Comparison of ENCODE assay signal across 8 mouse cellular contexts in genomic region chrX:134808755-134809224, GRCm38 (mm10). TPM values are rescaled to one million over a fixed set of nuclear protein-coding genes. Genes with fewer than 3 reads are reported as not detected.
A peak's percentile ranks its signal among the peaks of the same experiment; 100 is the strongest.
DNase-seq lines count a peak whose midpoint lies in the region; ATAC-seq lines count a peak whose summit lies in the region.

TSS of gene Armcx2 (minus strand) at chrX:134809221.

- no peaks in the 10 kb centered on the region for H3K9me3 ChIP-seq in intestine, embryonic 16.5 days (ENCODE audit: control insufficient read depth, low read length)
- H3K9me3 ChIP-seq in midbrain, embryonic 10.5 days (replicated peaks), result no peaks in the 10 kb centered on the region

- peak within 1 kb of the TSS; percentile 48; the same call in 1 of the 2 replicates for H3K27ac ChIP-seq in intestine, embryonic 16.5 days (ENCODE audit: low read length)
- peak within 1 kb of the TSS; percentile 88 for H3K27ac ChIP-seq in midbrain, embryonic 10.5 days (replicated peaks)

- peak; percentile 78 for ATAC-seq in activated CD4-positive, CD25-positive, alpha-beta regulatory T cell, adult 4 months
- peak; percentile 94 for ATAC-seq in granulocyte monocyte progenitor cell, adult 5-6 weeks (replicated peaks; ENCODE audit: poor library complexity, severe bottlenecking)
- ATAC-seq in intestine, embryonic 16.5 days, result peak; percentile 75

- intact Hi-C loops in left cerebral cortex, postnatal 4 days (cut with DNase I), result loop anchor here (5.0 kb wide), 1 partner anchor 51 kb away; the partner anchor contains the start of gene Armcx3

- WGBS in intestine, embryonic 16.5 days, result 11% methylated on average over 16 of the region's 16 CpGs
- 10% methylated on average over 16 of the region's 16 CpGs for WGBS in midbrain, embryonic 10.5 days

- H3K4me1 ChIP-seq in intestine, embryonic 16.5 days (ENCODE audit: control insufficient read depth, insufficient read depth, low read length), result no peaks in the 10 kb centered on the region
- H3K4me1 ChIP-seq in midbrain, embryonic 10.5 days, result peaks cover 9% of the 10 kb centered on the region

- H3K36me3 ChIP-seq in intestine, embryonic 16.5 days (ENCODE audit: control insufficient read depth, insufficient read depth, low read length), result no peaks in the 10 kb centered on the region
- H3K36me3 ChIP-seq in midbrain, embryonic 10.5 days, result peaks cover 23% of the 10 kb centered on the region

- H3K9ac ChIP-seq in intestine, embryonic 16.5 days (ENCODE audit: low read depth, low read length), result peak within 1 kb of the TSS; percentile 67

- peak within 1 kb of the TSS; percentile 51 for H3K4me2 ChIP-seq in intestine, embryonic 16.5 days (ENCODE audit: low read depth, low read length)

- peak within 1 kb of the TSS; percentile 56 for H3K4me3 ChIP-seq in intestine, embryonic 16.5 days (ENCODE audit: low read length)
- H3K4me3 ChIP-seq in midbrain, embryonic 10.5 days, result peak within 1 kb of the TSS; percentile 70

- DNase-seq in 3T3-L1 (ENCODE audit: low read depth, low spot score), result peak; percentile 81
- peak; percentile 87 for DNase-seq in embryo, embryonic 10 days (ENCODE audit: low spot score)
- DNase-seq in left cerebral cortex, postnatal 4 days, result peak; percentile 66
- peak; percentile 71 for DNase-seq in midbrain, embryonic 10.5 days (ENCODE audit: low spot score)
- peak; percentile 36 for DNase-seq in skeletal muscle tissue, adult 2 months (ENCODE audit: low read depth, low spot score)

- H3K27me3 ChIP-seq in intestine, embryonic 16.5 days (replicated peaks; ENCODE audit: control insufficient read depth, insufficient read depth, low read length), result 0 out of 2 replicates have a peak, but pooled peaks cover 3% of the 10 kb centered on the region
- peaks cover 89% of the 10 kb centered on the region for H3K27me3 ChIP-seq in midbrain, embryonic 10.5 days (ENCODE audit: low read depth, poor library complexity, severe bottlenecking)

RNA-seq across cellular contexts. Expression of gene Armcx2, which starts in this region (rescaled TPM):
- polyA plus RNA-seq in activated CD4-positive, CD25-positive, alpha-beta regulatory T cell, adult 4 months (2017; shearing (Covaris generic)), result 1 to 10 TPM; 5.0 to 8.9 TPM
- 22.7 and 24.6 TPM in 2 replicates for total RNA-seq in granulocyte monocyte progenitor cell, adult 5-6 weeks (2014; fragmentation: Nextera tagmentation)
- total RNA-seq in granulocyte monocyte progenitor cell, adult 5-6 weeks (2017), result 7.9 and 10.9 TPM in 2 replicates
- 32.7 and 36.5 TPM in 2 replicates for polyA plus RNA-seq in intestine, embryonic 16.5 days (2015; fragmentation: Nextera tagmentation; extraction: Ambion mirVana)
- 100 to 1,000 TPM; 112 to 115 TPM for total RNA-seq in left cerebral cortex, postnatal 4 days (2021)
- 88.7 and 89.5 TPM in 2 replicates for polyA plus RNA-seq in midbrain, embryonic 10.5 days (2016; fragmentation: Nextera tagmentation; extraction: Ambion mirVana)

Comparison
In these comparisons a context has a peak if more than half of its experiments do, and no peak if none do; other contexts are left out.
1. Peak in every context shown above with its lines: DNase-seq, ATAC-seq, H3K4me3 ChIP-seq and H3K27ac ChIP-seq.
2. RNA of gene Armcx2 (total RNA-seq): 112 to 115 TPM in left cerebral cortex, postnatal 4 days; 7.9 to 24.6 TPM in granulocyte monocyte progenitor cell, adult 5-6 weeks; every median in the first group is over 4 times any median in the second.
3. DNase-seq: peak in every context shown above with its lines; median percentile 87 in embryo, embryonic 10 days; 81 in 3T3-L1; 71 in midbrain, embryonic 10.5 days; 66 in left cerebral cortex, postnatal 4 days; 36 in skeletal muscle tissue, adult 2 months.